Mouse (Mus musculus): ENCODE measurements around the gene Mansc4.

Mansc4 gene

GRCm38 (mm10) chr6:147086594-147087225, at the start of gene Mansc4:
Gene Mansc4 (minus strand): TSS chr6:147087032.
- peak; percentile 46 for DNase-seq

DNA sequence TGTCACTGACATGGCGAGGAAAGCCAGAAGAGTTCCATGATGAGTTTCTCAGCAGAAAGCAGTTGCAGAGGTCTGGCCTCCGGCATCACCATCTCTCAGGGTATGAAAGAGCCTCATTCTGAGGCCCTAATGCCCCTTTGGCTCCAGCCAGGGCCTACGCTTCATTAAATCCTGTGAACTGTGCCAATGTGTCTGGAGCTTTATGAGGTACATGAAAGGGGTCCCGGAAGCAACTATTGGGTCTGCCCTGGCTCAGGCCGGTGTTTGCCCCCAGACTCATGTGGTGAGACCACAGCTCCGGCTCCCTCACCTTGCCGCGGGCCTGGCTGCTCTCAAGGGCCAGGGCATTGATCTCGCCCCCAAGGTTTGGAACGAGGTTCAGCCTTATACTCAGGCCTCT, 40.4 kb upstream of the Mansc4 start:
- DNase-seq: no peak

DNA sequence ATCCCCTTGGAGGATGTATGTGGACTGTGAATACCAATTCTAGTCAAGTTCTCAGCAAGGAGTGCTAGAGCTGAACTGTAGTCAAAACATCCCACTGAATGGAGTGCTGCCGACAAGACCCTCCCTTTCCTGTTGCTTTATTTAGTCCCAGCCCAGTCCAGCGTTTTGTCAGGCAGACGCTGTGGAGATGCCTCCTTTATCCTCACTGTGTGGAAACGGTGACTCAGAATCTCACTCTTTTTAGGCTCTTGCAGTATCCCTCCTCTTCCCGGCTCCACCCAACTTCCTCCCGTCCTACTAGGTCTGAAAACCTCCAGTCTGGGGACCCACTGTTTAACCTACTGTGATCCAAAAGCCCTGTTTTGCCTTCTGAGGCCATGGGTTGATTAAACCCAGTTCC, 34.5 kb upstream of the Mansc4 start:
- DNase-seq: no peak

GRCm38 (mm10) chr6:147118190-147118589, 31.4 kb upstream of the Mansc4 start:
- DNase-seq: no peak

- no peak for DNase-seq
Observed at GRCm38 (mm10) chr6:147117764-147118163, 30.9 kb upstream of the Mansc4 start.

- peak; percentile 89 for DNase-seq
Observed at GRCm38 (mm10) chr6:147116579-147116978, 29.7 kb upstream of the Mansc4 start.

DNA sequence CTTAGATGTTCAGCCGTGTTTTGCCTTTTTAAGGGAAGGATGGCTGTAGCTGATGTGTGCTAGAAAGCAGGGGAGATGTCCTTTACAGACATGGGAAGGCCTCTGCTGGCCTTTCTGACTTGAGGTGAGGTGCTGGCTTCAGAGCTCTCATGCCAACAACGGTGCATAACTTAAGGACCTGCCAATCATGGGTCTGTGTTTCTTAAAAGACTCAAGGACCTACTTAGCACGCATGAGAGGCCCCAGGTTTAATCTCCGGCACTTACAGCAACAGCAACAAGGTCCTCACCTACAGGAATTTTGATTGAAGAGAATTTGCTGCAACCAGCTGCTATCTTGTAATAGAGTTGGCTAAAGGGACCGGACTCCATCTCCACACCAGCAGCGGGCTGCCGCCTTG, 22.5 kb upstream of the Mansc4 start:
- no peak for DNase-seq

GRCm38 (mm10) chr6:147106716-147107115, 19.9 kb upstream of the Mansc4 start:
- no peak for DNase-seq

- DNase-seq: no peak
Observed at GRCm38 (mm10) chr6:147105529-147105928, 18.7 kb upstream of the Mansc4 start.

GRCm38 (mm10) chr6:147102293-147102692, 15.5 kb upstream of the Mansc4 start:
- peak; percentile 38 for DNase-seq

DNA sequence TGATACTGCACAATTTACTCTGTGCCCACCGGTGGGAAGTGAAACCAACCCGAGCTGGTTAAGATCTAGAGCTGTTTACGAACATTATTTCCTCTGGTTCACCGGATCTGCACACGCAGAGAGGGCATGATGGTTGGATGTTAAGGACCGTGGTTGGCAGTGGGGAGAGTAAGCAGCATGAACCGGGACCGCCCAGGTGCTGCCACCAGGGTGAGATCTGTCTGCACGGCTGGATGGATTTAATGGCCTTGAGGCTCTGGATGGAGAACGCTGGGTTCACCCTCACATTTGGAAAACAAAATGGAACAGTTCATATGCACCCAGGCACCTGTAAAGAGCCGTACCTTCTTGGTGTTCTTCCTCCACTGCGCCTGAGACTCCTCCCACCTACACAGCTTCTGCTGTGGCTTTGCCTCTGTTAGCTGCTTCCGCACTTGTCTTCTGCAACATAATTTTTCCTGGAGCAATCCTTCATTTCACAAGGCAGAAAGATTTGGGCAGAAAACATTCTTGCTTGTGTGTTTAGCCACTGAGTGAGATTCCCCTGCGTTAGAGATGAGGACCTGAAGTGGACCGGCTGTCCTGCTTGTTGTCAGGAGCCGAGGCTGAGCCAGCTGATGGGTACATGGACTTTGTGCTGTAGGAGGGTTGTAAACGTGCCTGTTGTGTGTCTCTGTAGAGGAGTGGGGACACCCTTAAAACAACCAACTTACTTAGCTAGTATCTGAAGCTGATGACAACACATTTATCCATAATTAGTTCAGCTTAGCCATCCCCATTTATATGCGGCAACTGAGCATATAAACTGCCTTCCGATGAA, 12.8 kb upstream of the Mansc4 start:
- peak; percentile 68 for DNase-seq

- DNase-seq: peak; percentile 36
Observed at GRCm38 (mm10) chr6:147097346-147097929, 10.6 kb upstream of the Mansc4 start.

DNA sequence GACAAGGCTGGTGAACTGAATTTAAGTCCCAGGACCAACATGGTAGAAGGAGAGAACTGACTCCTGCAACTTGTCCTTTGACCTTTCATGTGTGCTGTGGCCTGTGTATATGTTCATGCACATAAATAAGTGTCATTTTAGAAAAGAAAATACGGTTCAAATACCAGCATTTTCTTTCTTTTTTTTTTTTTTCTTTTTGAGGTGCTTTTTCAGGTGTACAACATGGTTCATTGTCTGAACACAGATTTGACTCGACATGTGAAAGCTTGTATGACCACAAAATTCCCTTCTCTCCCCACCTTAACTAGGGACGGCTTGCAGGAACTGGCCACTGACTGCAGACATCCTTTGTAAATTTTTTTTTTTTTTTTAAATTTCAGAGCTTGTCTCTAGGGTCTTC, 10.1 kb upstream of the Mansc4 start:
- DNase-seq: no peak

DNA sequence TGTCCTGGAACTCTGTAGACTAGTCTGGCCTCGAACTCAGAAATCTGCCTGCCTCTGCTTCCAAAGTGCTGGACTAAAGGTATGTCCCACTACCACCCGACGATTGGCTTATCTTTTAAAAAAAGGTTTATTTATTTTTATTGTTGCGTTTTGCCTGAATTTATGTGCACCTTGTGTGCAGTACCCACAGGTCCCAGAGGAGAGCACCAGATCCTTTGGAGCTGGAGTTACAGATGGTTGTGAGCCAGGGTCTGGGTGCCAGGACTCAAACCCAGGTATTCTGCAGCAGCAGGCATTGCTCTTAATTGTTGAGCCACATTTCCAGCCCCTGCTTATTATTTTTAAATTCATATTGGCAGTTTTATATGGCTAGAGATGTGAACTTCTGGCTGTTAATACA, 9.3 kb upstream of the Mansc4 start:
- DNase-seq: no peak

- DNase-seq: no peak
Observed at GRCm38 (mm10) chr6:147094771-147095170, 7.9 kb upstream of the Mansc4 start.

GRCm38 (mm10) chr6:147092136-147092535, 5.3 kb upstream of the Mansc4 start:
- peak; percentile 46 for DNase-seq

DNA sequence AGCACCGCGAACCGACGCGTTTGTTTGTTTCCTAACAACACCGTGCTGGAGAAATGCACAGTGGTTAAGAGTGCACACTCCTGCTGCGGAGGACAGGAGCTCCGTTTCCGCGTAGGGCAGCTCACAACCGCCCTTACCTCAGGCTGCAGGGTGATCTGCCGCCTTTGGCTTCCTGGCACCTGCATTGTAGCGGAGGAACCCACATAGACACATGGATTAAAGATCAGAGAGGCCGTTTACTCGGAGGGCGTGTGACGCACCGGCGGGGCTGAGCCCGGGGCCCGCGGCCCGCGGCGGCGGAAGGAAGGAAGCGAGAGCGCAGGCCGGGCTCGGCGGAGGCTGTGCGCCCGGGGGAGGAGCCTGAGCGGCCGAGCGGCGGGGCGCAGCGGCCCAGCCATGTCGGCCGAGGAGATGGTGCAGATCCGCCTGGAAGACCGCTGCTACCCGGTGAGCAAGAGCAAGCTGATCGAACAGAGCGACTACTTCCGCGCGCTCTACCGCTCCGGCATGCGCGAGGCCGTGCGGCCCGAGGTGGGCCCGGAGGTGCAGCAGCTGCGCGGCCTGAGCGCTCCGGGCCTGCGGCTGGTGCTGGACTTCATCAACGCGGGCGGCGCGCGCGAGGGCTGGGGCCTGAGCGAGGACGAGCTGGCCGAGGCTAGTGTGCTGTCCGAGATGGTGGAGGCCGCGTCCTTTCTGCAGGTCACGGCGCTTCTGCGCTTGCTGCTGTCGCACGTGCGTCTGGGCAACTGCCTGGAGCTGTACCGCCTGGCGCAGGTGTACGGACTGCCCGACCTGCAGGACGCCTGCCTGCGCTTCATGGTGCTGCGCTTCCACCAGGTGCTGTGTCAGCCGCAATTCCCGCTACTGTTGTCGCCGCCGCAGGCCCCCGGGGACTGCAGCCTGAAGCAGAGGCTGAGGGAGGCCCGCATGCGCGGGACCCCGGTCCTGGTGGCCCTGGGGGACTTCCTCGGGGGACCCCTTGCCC, 4.6 kb upstream of the Mansc4 start, which contains the start of gene Klhl42:
Gene Klhl42 (plus strand): TSS at position 244 of the 985 bp plus-strand sequence.
- DNase-seq: peak; percentile 88

GRCm38 (mm10) chr6:147090191-147090590, 3.4 kb upstream of the Mansc4 start:
- DNase-seq: no peak

GRCm38 (mm10) chr6:147088517-147088916, 1.7 kb upstream of the Mansc4 start:
- DNase-seq: no peak

DNA sequence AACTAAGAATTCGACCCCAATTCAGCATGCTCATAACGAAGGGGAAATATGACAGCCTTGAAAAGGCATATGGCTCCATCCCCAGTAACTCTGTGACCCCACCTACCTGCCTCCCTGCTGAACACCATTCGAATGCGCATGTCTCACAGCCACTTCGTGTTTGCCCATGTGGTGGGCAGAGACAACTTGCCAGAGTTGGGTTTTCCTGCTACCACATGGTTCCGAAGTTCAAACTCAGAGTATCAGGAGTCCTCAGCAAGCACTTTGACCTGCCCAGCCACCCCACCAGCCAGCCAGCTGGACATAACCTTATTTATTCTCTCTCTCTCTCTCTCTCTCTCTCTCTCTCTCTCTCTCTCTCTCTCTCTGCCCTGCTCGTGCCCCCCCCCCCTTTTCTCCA, 904 bp upstream of the Mansc4 start:
- DNase-seq: no peak

- DNase-seq: no peak
Observed at GRCm38 (mm10) chr6:147085398-147086040, 1.3 kb downstream of the Mansc4 start.

DNA sequence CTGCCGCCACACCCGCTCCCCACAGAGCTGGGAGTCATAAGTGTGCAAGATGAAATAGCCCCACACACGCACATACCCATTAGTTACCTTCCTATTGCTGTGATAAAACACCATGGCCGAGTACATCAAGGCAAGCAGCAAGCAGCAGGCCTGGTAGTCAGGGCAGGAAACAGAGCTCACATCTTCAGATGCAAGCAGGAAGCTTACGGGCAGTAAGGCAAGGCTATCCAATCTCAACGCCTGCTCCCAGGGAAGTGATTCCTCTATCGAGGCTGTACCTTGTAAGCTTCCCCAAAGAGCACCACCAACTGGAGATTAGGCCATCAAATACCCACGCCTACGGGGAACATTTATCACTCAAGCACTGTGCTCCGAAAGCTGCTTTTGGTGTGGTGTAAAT, 6.9 kb downstream of the Mansc4 start:
- no peak for DNase-seq
